In the genomic region with DNA sequence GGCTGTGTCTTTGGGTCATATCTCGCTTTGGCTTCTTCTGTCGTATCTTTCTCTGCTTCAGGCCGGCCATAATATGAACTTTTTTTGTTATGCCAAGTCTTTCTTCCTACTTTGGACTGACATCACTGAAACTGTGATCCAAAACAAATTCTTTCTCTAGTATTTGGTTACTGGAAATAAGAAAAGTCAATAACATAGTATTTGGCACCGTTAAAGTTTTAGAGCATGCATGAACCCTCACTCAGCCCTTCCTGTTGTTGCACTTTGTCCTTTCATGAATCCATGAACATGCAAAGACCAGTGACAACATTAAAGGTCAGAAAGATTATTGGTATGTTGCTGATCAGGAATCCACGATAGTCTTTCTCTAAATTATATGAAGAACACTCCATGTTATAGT, we compare ENCODE assay signal across 31 mouse cellular contexts.
"Had no signal": no experiment of that assay in that cellular context is flagged by ENCODE, and none has a peak within 500 bp of the region (broad histone marks: within the 10 kb centered on the region; RNA-seq: fewer than 3 reads in every experiment).

No protein-coding gene starts in this region.

- H3K9ac ChIP-seq: heart, embryonic 12.5 days; heart, embryonic 13.5 days; heart, embryonic 15.5 days; hindbrain, embryonic 12.5 days; hindbrain, embryonic 13.5 days; hindbrain, embryonic 14.5 days; hindbrain, embryonic 15.5 days; intestine, embryonic 15.5 days; kidney, embryonic 15.5 days had no signal

- H3K36me3 ChIP-seq: heart, embryonic 10.5 days; heart, embryonic 12.5 days; heart, embryonic 13.5 days; heart, embryonic 15.5 days; hindbrain, embryonic 10.5 days; hindbrain, embryonic 12.5 days; hindbrain, embryonic 13.5 days; hindbrain, embryonic 15.5 days; intestine, embryonic 15.5 days; kidney, embryonic 15.5 days had no signal

- DNase-seq: heart, postnatal 10 days; heart, postnatal 14 days; heart, postnatal 36 days; heart, postnatal 4 days; kidney, adult 11 months; kidney, adult 18-20 months; kidney, adult 2 months; kidney, adult 8-10 months; kidney, adult 9 months; kidney, postnatal 10 days; kidney, postnatal 14 days; kidney, postnatal 25 days; kidney, postnatal 36 days; kidney, postnatal 4 days; layer of hippocampus, adult 9-11 months; layer of hippocampus, postnatal 36 days had no signal

- H3K4me1 ChIP-seq: heart, embryonic 15.5 days; hindbrain, embryonic 10.5 days; hindbrain, embryonic 12.5 days; hindbrain, embryonic 13.5 days; hindbrain, embryonic 15.5 days; intestine, embryonic 15.5 days had no signal

- H3K4me2 ChIP-seq: heart, embryonic 11.5 days; heart, embryonic 12.5 days; heart, embryonic 13.5 days; heart, embryonic 15.5 days; hindbrain, embryonic 12.5 days; hindbrain, embryonic 13.5 days; hindbrain, embryonic 14.5 days; hindbrain, embryonic 15.5 days; intestine, embryonic 15.5 days; kidney, embryonic 15.5 days had no signal

- H3K27me3 ChIP-seq: heart, embryonic 12.5 days; heart, embryonic 13.5 days; heart, embryonic 15.5 days; hindbrain, embryonic 12.5 days; hindbrain, embryonic 13.5 days; hindbrain, embryonic 15.5 days; intestine, embryonic 15.5 days; kidney, embryonic 15.5 days had no signal

- H3K27ac ChIP-seq: heart, embryonic 10.5 days; heart, embryonic 13.5 days; heart, embryonic 15.5 days; hindbrain, embryonic 10.5 days; hindbrain, embryonic 12.5 days; hindbrain, embryonic 13.5 days; hindbrain, embryonic 14.5 days; hindbrain, embryonic 15.5 days; hindbrain, postnatal 0 days; intestine, embryonic 15.5 days; kidney, embryonic 15.5 days; kidney, postnatal 0 days; layer of hippocampus, adult 2 months had no signal

- H3K4me3 ChIP-seq: heart, embryonic 10.5 days; heart, embryonic 12.5 days; heart, embryonic 13.5 days; heart, embryonic 15.5 days; hindbrain, embryonic 10.5 days; hindbrain, embryonic 12.5 days; hindbrain, embryonic 13.5 days; hindbrain, embryonic 15.5 days; intestine, embryonic 15.5 days; kidney, embryonic 15.5 days; layer of hippocampus, adult 2 months had no signal
